Mouse (Mus musculus) ES-Bruce4 (cell line): ENCODE results near the gene Smco4. TPM values are rescaled to one million over a fixed set of nuclear protein-coding genes. Genes with fewer than 3 reads are reported as not detected.

Experiments used
- H3K27ac ChIP-seq: 2 replicates; pipeline ENCODE4 v1.5.1; 2012; ENCODE audit warnings: low read length, inconsistent platforms; ENCODE audit not compliant: insufficient read depth
- H3K27me3 ChIP-seq: 2 replicates; pipeline ENCODE4 v1.6.1; 2012; ENCODE audit warnings: mild to moderate bottlenecking, low read length, inconsistent platforms; ENCODE audit not compliant: control insufficient read depth, poor library complexity, insufficient read depth, severe bottlenecking
- H3K36me3 ChIP-seq: 2 replicates; pipeline ENCODE4 v1.6.1; 2012; ENCODE audit warnings: inconsistent platforms, mild to moderate bottlenecking, low read length, moderate library complexity; ENCODE audit not compliant: control insufficient read depth, poor library complexity, insufficient read depth, severe bottlenecking
- H3K4me1 ChIP-seq: one replicate; pipeline ENCODE4 v1.8.1; 2011; ENCODE audit warnings: low read length; ENCODE audit not compliant: control insufficient read depth, insufficient read depth
- H3K4me3 ChIP-seq: 2 replicates; pipeline ENCODE4 v1.5.1; 2011; ENCODE audit warnings: low read depth, mild to moderate bottlenecking, low read length
- H3K9ac ChIP-seq: 2 replicates; pipeline ENCODE4 v1.6.1; 2012; ENCODE audit warnings: low read depth, mild to moderate bottlenecking, inconsistent platforms; ENCODE audit not compliant: poor library complexity, severe bottlenecking
- H3K9me3 ChIP-seq: replicated peaks from 2 replicates; pipeline ENCODE4 v1.6.1; 2012; ENCODE audit warnings: mild to moderate bottlenecking, low read length, inconsistent platforms; ENCODE audit not compliant: control insufficient read depth, poor library complexity, insufficient read depth, severe bottlenecking
- CTCF ChIP-seq: IDR thresholded peaks from one replicate; pipeline ENCODE4 v1.8.1; 2011; ENCODE audit warnings: low read depth, low read length
- EP300 ChIP-seq: IDR thresholded peaks from 2 replicates; pipeline ENCODE4 v1.6.1; 2011; ENCODE audit warnings: low read depth, low read length; ENCODE audit not compliant: insufficient read depth
- POLR2A ChIP-seq: IDR thresholded peaks from one replicate; pipeline ENCODE4 v1.8.1; 2011; ENCODE audit warnings: low read length; ENCODE audit not compliant: insufficient read depth
- polyA plus RNA-seq: library from polyadenylated mRNA; stranded (reverse); fragments of >200 nt; gene quantifications from 2 replicates; pipeline ENCODE4 v1.2.4, GENCODE M21; 2011; ENCODE audit warnings: low read depth; ENCODE audit not compliant: missing spikeins, insufficient read depth, insufficient read length

The Smco4 gene
- polyA plus RNA-seq, 1 experiment = 12.2 TPM

- H3K9me3 ChIP-seq = no peaks in the 10 kb centered on the region
- TF ChIP-seq CTCF (no peak), POLR2A (no peak), EP300 (no peak)
- H3K4me1 ChIP-seq = no peaks in the 10 kb centered on the region
- H3K27ac ChIP-seq = no peak overlapping the region
- no peaks in the 10 kb centered on the region for H3K36me3 ChIP-seq
- H3K27me3 ChIP-seq = no peaks in the 10 kb centered on the region
- no peak overlapping the region for H3K9ac ChIP-seq
- no peak overlapping the region for H3K4me3 ChIP-seq
Observed at GRCm38 (mm10) chr9:15523646-15524045, 30.4 kb downstream of the Smco4 start.

GRCm38 (mm10) chr9:15525246-15525645 is 32.0 kb downstream of the Smco4 start:
- H3K36me3 ChIP-seq = no peaks in the 10 kb centered on the region
- no peaks in the 10 kb centered on the region for H3K27me3 ChIP-seq
- TF ChIP-seq EP300 (no peak), CTCF (no peak), POLR2A (no peak)
- no peak overlapping the region for H3K27ac ChIP-seq
- H3K4me1 ChIP-seq = no peaks in the 10 kb centered on the region
- no peak overlapping the region for H3K4me3 ChIP-seq
- H3K9me3 ChIP-seq = no peaks in the 10 kb centered on the region
- no peak overlapping the region for H3K9ac ChIP-seq

DNA sequence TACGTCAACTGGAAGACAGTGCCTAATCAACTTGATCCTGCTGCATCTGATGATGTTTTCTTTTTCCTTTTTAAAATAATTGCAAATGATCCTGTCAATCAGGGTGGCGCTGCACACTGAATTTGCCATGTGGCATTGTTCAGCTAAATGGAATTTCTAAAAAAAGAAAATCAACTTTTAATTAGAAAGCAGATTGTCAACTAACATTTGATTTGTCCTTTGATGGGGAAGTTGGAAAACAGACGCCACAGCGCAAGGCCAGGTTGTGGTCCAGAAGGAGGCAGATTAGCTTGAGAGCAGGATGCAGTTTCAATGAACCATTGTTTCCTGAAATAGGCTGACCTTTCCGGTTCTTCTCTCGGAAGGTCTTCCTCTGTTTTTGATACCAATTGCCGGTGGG is 33.3 kb downstream of the Smco4 start:
- Histone ChIP-seq H3K4me1 (no peaks in the 10 kb centered on the region), H3K9ac (no peak overlapping the region), H3K4me3 (no peak overlapping the region), H3K27me3 (no peaks in the 10 kb centered on the region), H3K27ac (no peak overlapping the region), H3K9me3 (no peaks in the 10 kb centered on the region), H3K36me3 (no peaks in the 10 kb centered on the region)
- TF ChIP-seq POLR2A (no peak), EP300 (no peak), CTCF (no peak)

DNA sequence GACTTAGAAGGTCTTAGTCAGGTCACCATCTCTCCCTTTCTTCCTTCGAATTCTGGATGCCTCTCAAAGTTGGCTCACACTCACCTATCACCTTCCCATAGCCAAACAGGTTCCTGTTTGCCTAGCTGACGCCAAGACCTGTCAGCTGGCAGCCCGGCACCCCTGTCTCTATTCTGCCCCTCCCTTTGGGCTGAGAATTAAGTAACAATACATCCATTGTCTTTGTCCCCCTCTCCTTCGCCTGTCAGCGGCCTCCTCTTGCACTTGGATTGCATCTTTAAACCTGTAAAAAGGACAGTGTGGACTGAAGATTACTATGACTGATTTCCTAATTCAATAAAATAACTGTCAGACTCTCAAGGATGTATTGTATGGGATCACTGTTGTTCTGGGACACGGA is 34.6 kb downstream of the Smco4 start:
- no peak for TF ChIP-seq POLR2A
- TF ChIP-seq CTCF = no peak
- no peak for TF ChIP-seq EP300
- Histone ChIP-seq H3K36me3 (no peaks in the 10 kb centered on the region), H3K4me3 (no peak overlapping the region), H3K4me1 (no peaks in the 10 kb centered on the region), H3K9me3 (no peaks in the 10 kb centered on the region), H3K27ac (no peak overlapping the region), H3K9ac (no peak overlapping the region), H3K27me3 (no peaks in the 10 kb centered on the region)

DNA sequence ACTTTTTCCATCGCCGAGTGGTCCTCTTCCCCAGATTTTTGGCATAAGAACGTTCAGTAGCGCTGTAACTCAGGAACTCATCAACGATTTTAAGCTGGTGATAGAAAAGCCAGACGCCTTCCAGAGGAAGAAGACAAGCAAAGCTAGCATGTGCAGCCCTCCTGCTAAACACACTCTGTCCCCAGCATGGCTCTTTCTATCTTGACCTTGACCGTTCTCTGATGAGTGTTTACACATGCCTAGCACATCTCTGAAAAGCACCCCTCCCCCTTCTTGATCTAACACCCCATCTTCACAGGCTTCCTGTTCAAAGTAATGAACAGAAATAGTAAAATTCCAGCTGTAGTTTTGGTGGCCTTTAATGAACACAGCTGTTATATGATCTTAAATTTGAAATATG is 35.1 kb downstream of the Smco4 start:
- Histone ChIP-seq H3K36me3 (no peaks in the 10 kb centered on the region), H3K4me1 (no peaks in the 10 kb centered on the region), H3K9ac (no peak overlapping the region), H3K9me3 (no peaks in the 10 kb centered on the region), H3K4me3 (no peak overlapping the region), H3K27me3 (no peaks in the 10 kb centered on the region), H3K27ac (no peak overlapping the region)
- TF ChIP-seq CTCF (no peak), EP300 (no peak), POLR2A (no peak)

DNA sequence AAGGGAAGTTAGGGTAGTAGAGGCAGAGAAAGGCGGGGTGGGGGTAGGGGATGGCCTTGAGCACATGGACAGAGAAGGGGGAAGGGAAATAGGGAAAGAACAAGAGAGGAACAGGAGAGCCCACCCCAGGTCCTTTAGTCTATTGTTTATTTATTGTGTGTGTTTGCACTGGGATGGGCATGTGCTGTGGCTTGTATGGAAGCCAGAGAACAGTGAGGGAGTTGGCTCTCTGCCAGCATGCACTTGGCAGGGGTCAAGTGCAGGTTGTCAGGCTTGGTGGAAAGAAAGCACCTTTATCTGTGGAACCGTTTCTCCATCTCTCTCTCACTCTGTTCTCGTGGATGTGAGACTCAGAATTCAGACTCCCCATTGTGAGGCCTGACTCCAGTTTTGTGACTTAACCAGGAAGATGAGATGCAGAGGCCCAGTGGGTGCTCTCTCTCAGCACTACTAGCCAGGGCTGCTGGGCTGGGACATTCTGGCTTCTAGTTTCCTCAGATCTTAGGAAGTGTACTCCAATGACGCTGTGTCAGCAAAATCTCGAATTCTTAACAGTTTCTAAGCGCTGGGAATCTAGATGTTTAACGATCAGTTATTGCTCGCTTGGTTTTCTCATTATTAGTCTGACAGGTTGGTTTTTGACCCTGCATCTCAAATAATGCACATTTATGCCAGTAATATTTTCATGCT is 36.2 kb downstream of the Smco4 start:
- Histone ChIP-seq H3K9me3 (no peaks in the 10 kb centered on the region), H3K4me1 (no peaks in the 10 kb centered on the region), H3K4me3 (no peak overlapping the region), H3K9ac (no peak overlapping the region), H3K36me3 (no peaks in the 10 kb centered on the region), H3K27ac (no peak overlapping the region), H3K27me3 (no peaks in the 10 kb centered on the region)
- TF ChIP-seq CTCF (no peak), POLR2A (no peak), EP300 (no peak)
